Mouse (Mus musculus) spleen, adult 2 months (tissue): Measurements from ENCODE around the gene Gm28035. TPM values are rescaled to one million over a fixed set of nuclear protein-coding genes. Genes with fewer than 3 reads are reported as not detected.

Experiments
- DNase-seq, 2 experiments: peaks; one replicate each; pipeline versions ENCODE4 v3.0.0 to v3.0.0-alpha.2; 2012 to 2021; ENCODE audit warnings: low spot score in 2 of 2, low read depth in 1 of 2
- H3K27ac ChIP-seq: fragments of 200-500 bp; 2 replicates; pipeline ENCODE4 v1.5.1; 2012; ENCODE audit warnings: low read length, inconsistent platforms; ENCODE audit not compliant: insufficient read depth
- H3K27me3 ChIP-seq: fragments of 200-500 bp; 2 replicates; pipeline ENCODE4 v1.6.1; 2012; ENCODE audit warnings: mild to moderate bottlenecking, moderate library complexity, low read length, inconsistent platforms; ENCODE audit not compliant: control insufficient read depth, insufficient read depth
- H3K36me3 ChIP-seq: fragments of 200-500 bp; 2 replicates; pipeline ENCODE4 v1.6.1; 2012; ENCODE audit warnings: mild to moderate bottlenecking, low read length, inconsistent platforms; ENCODE audit not compliant: control insufficient read depth, insufficient read depth
- H3K4me1 ChIP-seq: fragments of 200-500 bp; 2 replicates; pipeline ENCODE4 v1.6.1; 2011; ENCODE audit warnings: inconsistent platforms; ENCODE audit not compliant: control insufficient read depth, insufficient read depth, insufficient read length
- H3K4me3 ChIP-seq: fragments of 200-500 bp; 2 replicates; pipeline ENCODE4 v1.5.1; 2011; ENCODE audit warnings: mild to moderate bottlenecking, inconsistent platforms; ENCODE audit not compliant: insufficient read depth, insufficient read length; ENCODE audit errors: extremely low read depth
- CTCF ChIP-seq: fragments of 200-500 bp; IDR thresholded peaks from 2 replicates; pipeline ENCODE4 v1.5.1; 2011; ENCODE audit warnings: mild to moderate bottlenecking, inconsistent platforms; ENCODE audit not compliant: insufficient read depth, insufficient read length, insufficient replicate concordance; ENCODE audit errors: extremely low read depth
- POLR2A ChIP-seq: fragments of 200-500 bp; IDR thresholded peaks from 2 replicates; pipeline ENCODE4 v1.6.1; 2011; ENCODE audit warnings: low read depth, low read length, inconsistent platforms
- WGBS: fragments of 180-500 bp; shearing (Covaris S2); methylation state at CpG from one replicate; pipeline ENCODE4 v1.1.7; 2018; 5-methylcytosine and 5-hydroxymethylcytosine counted together
- polyA plus RNA-seq: library from polyadenylated mRNA; depleted of rRNA; stranded (reverse); fragments of >200 nt; gene quantifications from 2 replicates; pipeline ENCODE4 v1.2.3, GENCODE M21; 2012

Gene Gm28035
- polyA plus RNA-seq, 1 experiment, result 6.0 TPM

GRCm38 (mm10) chr2:30270134-30270533 lies 29.8 kb downstream of the Gm28035 start:
- DNase-seq, result peak; percentile 45 to 58
- peak; percentile 57; the same call in 1 of the 2 replicates for TF ChIP-seq CTCF
- TF ChIP-seq POLR2A, result no peak
- peaks cover 2% of the 10 kb centered on the region; the same call in 1 of the 2 replicates for H3K4me1 ChIP-seq
- no peaks in the 10 kb centered on the region for H3K27me3 ChIP-seq
- WGBS, result 17% methylated on average over 1 of the region's 1 CpGs
- H3K4me3 ChIP-seq, result no peak overlapping the region
- no peaks in the 10 kb centered on the region for H3K36me3 ChIP-seq
- no peak overlapping the region for H3K27ac ChIP-seq

- 94% methylated on average over 11 of the region's 11 CpGs for WGBS
- TF ChIP-seq CTCF (no peak), POLR2A (no peak)
Observed at GRCm38 (mm10) chr2:30280743-30281142, 40.4 kb downstream of the Gm28035 start, which contains the start of gene Gm28038. Gm28038 (plus strand) TSS chr2:30281043.

GRCm38 (mm10) chr2:30281651-30282050 lies 41.3 kb downstream of the Gm28035 start:
- Histone ChIP-seq H3K36me3 (no peaks in the 10 kb centered on the region), H3K4me1 (peaks cover 11% of the 10 kb centered on the region; the same call in 1 of the 2 replicates), H3K27me3 (no peaks in the 10 kb centered on the region), H3K4me3 (no peak overlapping the region), H3K27ac (no peak overlapping the region)
- TF ChIP-seq CTCF (no peak), POLR2A (no peak)
- DNase-seq, result no peak
- WGBS, result 82% methylated on average over 3 of the region's 3 CpGs

More at GRCm38 (mm10) chr2:30280743-30281142, 40.4 kb downstream of the Gm28035 start, which contains the start of gene Gm28038:
- Histone ChIP-seq H3K4me1 (peaks cover 10% of the 10 kb centered on the region; the same call in 1 of the 2 replicates), H3K4me3 (no peak within 1 kb of the TSS), H3K27ac (no peak within 1 kb of the TSS), H3K27me3 (no peaks in the 10 kb centered on the region), H3K36me3 (no peaks in the 10 kb centered on the region)
- no peak for DNase-seq

GRCm38 (mm10) chr2:30283193-30283592 lies 42.8 kb downstream of the Gm28035 start:
- WGBS, result 79% methylated on average over 2 of the region's 2 CpGs
- no peak overlapping the region for H3K27ac ChIP-seq
- TF ChIP-seq POLR2A, result no peak
- no peak for TF ChIP-seq CTCF
- H3K27me3 ChIP-seq, result no peaks in the 10 kb centered on the region
- no peak overlapping the region for H3K4me3 ChIP-seq
- DNase-seq, result no peak
- peaks cover 11% of the 10 kb centered on the region; the same call in 1 of the 2 replicates for H3K4me1 ChIP-seq
- no peaks in the 10 kb centered on the region for H3K36me3 ChIP-seq

- TF ChIP-seq POLR2A (no peak), CTCF (no peak)
- Histone ChIP-seq H3K27ac (no peak overlapping the region), H3K4me1 (peaks cover 11% of the 10 kb centered on the region; the same call in 1 of the 2 replicates), H3K27me3 (no peaks in the 10 kb centered on the region), H3K36me3 (no peaks in the 10 kb centered on the region), H3K4me3 (no peak overlapping the region)
- no peak for DNase-seq
- WGBS, result 71% methylated on average over 5 of the region's 5 CpGs
Observed at GRCm38 (mm10) chr2:30285004-30285403, 44.6 kb downstream of the Gm28035 start.

- Histone ChIP-seq H3K4me3 (peak overlapping the region; percentile 99), H3K27me3 (no peaks in the 10 kb centered on the region), H3K27ac (peak overlapping the region; percentile 39; the same call in 1 of the 2 replicates), H3K36me3 (no peaks in the 10 kb centered on the region), H3K4me1 (peaks cover 11% of the 10 kb centered on the region; the same call in 1 of the 2 replicates)
- TF ChIP-seq POLR2A (no peak), CTCF (no peak)
- WGBS, result 14% methylated on average over 38 of the region's 38 CpGs
- DNase-seq, result no peak
Observed at GRCm38 (mm10) chr2:30285416-30286181, 45.2 kb downstream of the Gm28035 start.
